Mouse (Mus musculus) Patski (cell line): Measurements from ENCODE around the gene Arap1. TPM values are rescaled to one million over a fixed set of nuclear protein-coding genes. Genes with fewer than 3 reads are reported as not detected.

Experiments
- ATAC-seq: fragments of 100-300 bp; one replicate; pipeline ENCODE4 v1.8.0; 2021
- CTCF ChIA-PET: fragments of 350-600 bp; sonication (Branson Sonifier 250); formaldehyde crosslinking; loops from one replicate; lab custom pipeline; 2022; ENCODE audit warnings: inconsistent platforms; lab: Charles Lee
- POLR2A ChIA-PET: fragments of 350-600 bp; sonication (Branson Sonifier 250); formaldehyde crosslinking; loops from one replicate; lab custom pipeline; 2022; ENCODE audit warnings: antibody characterized with exemption, inconsistent platforms; lab: Charles Lee
- DNase-seq: peaks from one replicate; pipeline ENCODE4 v3.0.0-alpha.2; 2011; ENCODE audit warnings: low read depth, low spot score
- H3K27me3 ChIP-seq: fragments of 371-371 bp; one replicate; pipeline ENCODE4 v1.5.1; 2021
- CTCF ChIP-seq: fragments of 100-300 bp; IDR thresholded peaks from one replicate; pipeline ENCODE4 v1.5.1; 2021
- in situ Hi-C: fragments of 300-500 bp; cut with MboI; formaldehyde crosslinking; loops from 3 replicates; pipeline ENCODE4 v1.11.1; 2018; ENCODE audit warnings: low pct_unique_long_range_greater_than_20kb, mixed read lengths
- polyA plus RNA-seq: library from polyadenylated mRNA; unstranded; gene quantifications from one replicate; pipeline ENCODE4 v1.2.3, GENCODE M21; 2021

The Arap1 gene
- polyA plus RNA-seq, 1 experiment from 2014 or later = 31.1 TPM

DNA sequence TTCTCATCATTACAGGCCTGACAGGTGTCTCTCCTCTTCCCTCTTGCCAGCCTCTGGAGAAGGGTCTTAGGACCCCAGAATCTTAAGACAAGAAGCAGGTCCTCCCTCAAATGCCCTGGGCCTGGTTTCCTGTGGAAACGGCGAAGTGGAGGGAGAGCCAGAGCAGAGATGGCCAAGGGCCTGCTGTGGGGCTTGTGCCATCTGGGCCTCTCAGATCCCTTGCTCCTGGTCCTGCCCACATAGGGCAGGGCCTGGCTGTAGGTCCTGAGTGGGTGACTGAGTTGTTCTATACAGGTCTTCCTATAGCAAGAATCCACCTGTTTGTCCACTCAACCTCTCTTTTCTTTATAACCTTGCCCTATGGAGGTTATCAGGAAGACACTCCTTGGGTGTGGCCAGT lies 12.6 kb upstream of the Arap1 start:
- no peaks in the 10 kb centered on the region for H3K27me3 ChIP-seq
- ChIA-PET POLR2A (no interaction called here), CTCF (no interaction called here)
- no peak for DNase-seq
- no peak for ATAC-seq
- TF ChIP-seq CTCF = no peak
- in situ Hi-C loops = no loop called here

DNA sequence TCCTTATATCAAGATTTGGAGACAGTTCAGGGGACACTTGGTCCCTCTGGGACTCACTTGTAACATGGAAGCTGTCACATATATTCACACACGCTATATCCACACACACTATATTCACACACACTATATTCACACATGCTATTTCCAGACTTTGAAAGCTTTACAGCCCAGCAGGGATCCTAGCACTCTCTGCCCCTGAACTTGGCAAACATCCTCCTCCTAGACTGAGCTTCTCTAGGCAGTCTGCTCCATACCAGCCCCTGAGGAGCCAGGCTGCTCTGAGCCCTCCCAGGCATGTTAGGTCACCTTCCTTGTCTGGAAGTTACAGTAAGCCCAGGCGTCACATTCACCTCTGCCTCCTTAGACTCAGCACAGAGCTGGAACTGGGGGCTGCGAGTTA lies 11.2 kb upstream of the Arap1 start:
- no peak for TF ChIP-seq CTCF
- DNase-seq (no peak), ATAC-seq (no peak)
- ChIA-PET CTCF (no interaction called here), POLR2A (no interaction called here)
- in situ Hi-C loops = no loop called here
- H3K27me3 ChIP-seq = no peaks in the 10 kb centered on the region

GRCm38 (mm10) chr7:101337401-101337800 lies 10.5 kb upstream of the Arap1 start:
- ChIA-PET CTCF (interaction anchor here (1.1 to 2.0 kb wide), 2 partner anchors 8 to 26 kb away, joined by 5 to 7 read pairs; no protein-coding TSS in a partner anchor), POLR2A (no interaction called here)
- in situ Hi-C loops = no loop called here
- TF ChIP-seq CTCF = no peak
- ATAC-seq (no peak), DNase-seq (no peak)
- H3K27me3 ChIP-seq = no peaks in the 10 kb centered on the region

DNA sequence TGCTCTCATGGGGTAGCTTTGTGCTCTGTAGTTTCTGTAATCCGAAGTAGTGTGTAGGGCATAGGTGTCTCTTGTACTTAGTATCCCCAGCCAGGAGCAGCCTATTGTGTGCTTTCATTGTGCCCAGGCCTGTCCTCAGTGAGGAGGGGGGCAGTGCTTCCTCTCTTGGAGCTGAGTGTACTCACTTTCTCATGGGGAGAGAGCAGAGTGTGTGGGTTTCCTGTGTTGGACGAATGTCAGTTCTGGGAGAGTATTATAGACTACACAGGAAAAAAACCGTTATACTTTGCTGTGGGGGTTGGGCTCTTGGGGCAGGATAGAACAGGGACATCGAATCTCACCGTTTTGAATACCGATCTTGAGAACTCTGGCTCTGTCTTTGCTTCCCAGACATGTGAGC lies 6.5 kb upstream of the Arap1 start:
- POLR2A ChIA-PET = no interaction called here
- DNase-seq (no peak), ATAC-seq (no peak)
- no peak for TF ChIP-seq CTCF
- CTCF ChIA-PET = interaction anchor here (1.4 kb wide), 1 partner anchor 11 kb away, joined by 3 read pairs; no protein-coding TSS in a partner anchor
- no peaks in the 10 kb centered on the region for H3K27me3 ChIP-seq
- in situ Hi-C loops = no loop called here

- no peak for ATAC-seq
- TF ChIP-seq CTCF = no peak
- CTCF ChIA-PET = interaction anchor here (0.6 kb wide), 1 partner anchor 112 kb away, joined by 3 read pairs; no protein-coding TSS in a partner anchor
- in situ Hi-C loops = no loop called here
- no peak for DNase-seq
- POLR2A ChIA-PET = no interaction called here
- H3K27me3 ChIP-seq = no peaks in the 10 kb centered on the region
Measured at GRCm38 (mm10) chr7:101343135-101343534, 4.7 kb upstream of the Arap1 start.

GRCm38 (mm10) chr7:101344892-101345291 lies 3.0 kb upstream of the Arap1 start:
- in situ Hi-C loops = no loop called here
- ATAC-seq = peak; percentile 1
- ChIA-PET POLR2A (no interaction called here), CTCF (interaction anchor here (1.7 to 2.1 kb wide), 2 partner anchors 16 to 34 kb away, joined by 3 to 8 read pairs; no protein-coding TSS in a partner anchor)
- no peak for TF ChIP-seq CTCF
- DNase-seq = no peak
- no peaks in the 10 kb centered on the region for H3K27me3 ChIP-seq

DNA sequence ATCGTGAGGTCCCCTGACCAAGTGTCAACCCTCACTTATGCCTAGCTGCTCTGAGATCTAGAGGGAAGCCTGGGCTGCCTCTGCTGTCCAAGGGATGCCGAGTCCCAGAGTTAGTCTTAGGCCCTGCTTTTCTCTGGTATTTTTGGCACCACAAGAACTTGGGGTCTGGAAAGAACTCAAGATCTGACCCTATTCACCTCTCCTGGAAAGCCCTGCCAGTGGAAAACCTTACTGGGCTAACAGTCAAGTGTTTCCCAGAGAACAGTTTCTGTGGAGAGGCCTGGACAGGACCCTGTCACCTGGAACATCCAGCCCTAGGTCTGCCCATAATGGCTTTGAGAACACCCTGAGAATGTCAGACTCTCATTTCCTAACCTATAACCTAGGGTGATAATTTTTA lies 876 bp upstream of the Arap1 start:
- in situ Hi-C loops = no loop called here
- TF ChIP-seq CTCF = no peak

GRCm38 (mm10) chr7:101348312-101348711 lies 445 bp downstream of the Arap1 start:
- in situ Hi-C loops = no loop called here
- no peaks in the 10 kb centered on the region for H3K27me3 ChIP-seq
- no peak for ATAC-seq
- ChIA-PET POLR2A (interaction anchor here (0.9 to 1.3 kb wide), 3 partner anchors 10 to 27 kb away, joined by 4 to 8 read pairs (median 4); no protein-coding TSS in a partner anchor), CTCF (interaction anchor here (1.1 to 1.3 kb wide), 3 partner anchors 10 to 25 kb away, joined by 3 to 4 read pairs (median 4); no protein-coding TSS in a partner anchor)
- no peak for TF ChIP-seq CTCF
- DNase-seq = no peak

More for the DNA sequence above, 876 bp upstream of the Arap1 start:
- ATAC-seq = no peak
- H3K27me3 ChIP-seq = no peaks in the 10 kb centered on the region
- ChIA-PET CTCF (interaction anchor here (1.5 kb wide), 1 partner anchor 23 kb away, joined by 3 read pairs; no protein-coding TSS in a partner anchor), POLR2A (no interaction called here)
- DNase-seq = no peak

DNA sequence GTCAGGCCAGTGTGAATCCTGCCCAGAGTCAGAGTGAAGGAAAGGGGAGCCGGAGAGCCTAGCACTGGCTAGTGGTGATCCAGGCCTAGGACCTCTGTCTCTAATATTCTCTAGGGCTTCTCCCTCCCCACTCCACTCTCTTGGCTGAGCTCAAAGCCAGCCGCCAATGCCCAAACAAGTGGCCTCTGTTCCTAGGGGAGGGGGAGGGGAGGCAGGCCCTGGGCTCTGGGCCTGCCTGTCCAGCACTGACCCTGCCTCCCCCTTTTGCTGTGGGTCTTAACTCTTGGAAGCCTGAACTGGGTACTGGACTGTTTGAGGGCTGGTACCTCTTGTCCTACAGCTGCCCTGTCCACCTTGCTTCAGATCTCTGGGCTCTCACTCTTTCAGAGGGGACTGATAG lies 2.0 kb downstream of the Arap1 start:
- ChIA-PET POLR2A (interaction anchor here (0.8 kb wide), 1 partner anchor 11 kb away, joined by 3 read pairs; no protein-coding TSS in a partner anchor), CTCF (interaction anchor here (1.5 to 1.6 kb wide), 2 partner anchors 18 to 39 kb away, joined by 4 to 6 read pairs; no protein-coding TSS in a partner anchor)
- in situ Hi-C loops = no loop called here
- TF ChIP-seq CTCF = no peak
- no peak for DNase-seq
- ATAC-seq = no peak
- H3K27me3 ChIP-seq = no peaks in the 10 kb centered on the region

DNA sequence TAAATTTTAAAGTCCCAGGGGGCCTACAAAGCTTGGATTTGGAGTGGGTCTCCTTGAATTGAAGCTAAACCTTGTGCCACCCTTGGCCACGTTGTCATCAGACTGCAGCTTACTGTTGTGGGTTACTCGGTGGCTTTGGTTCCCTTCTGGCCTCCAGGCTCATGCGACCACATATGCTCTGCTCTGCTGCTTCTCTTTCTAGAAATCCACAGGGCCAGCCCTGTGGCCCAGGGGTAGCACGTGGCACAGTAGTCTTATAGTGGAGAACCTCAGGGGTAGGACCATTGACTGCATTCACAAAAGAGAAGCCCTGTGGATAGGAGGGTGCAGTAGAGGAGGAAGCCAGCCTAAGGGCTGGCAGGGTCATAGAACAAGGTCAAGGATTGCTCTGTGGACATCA lies 4.5 kb downstream of the Arap1 start:
- ChIA-PET CTCF (no interaction called here), POLR2A (no interaction called here)

DNA sequence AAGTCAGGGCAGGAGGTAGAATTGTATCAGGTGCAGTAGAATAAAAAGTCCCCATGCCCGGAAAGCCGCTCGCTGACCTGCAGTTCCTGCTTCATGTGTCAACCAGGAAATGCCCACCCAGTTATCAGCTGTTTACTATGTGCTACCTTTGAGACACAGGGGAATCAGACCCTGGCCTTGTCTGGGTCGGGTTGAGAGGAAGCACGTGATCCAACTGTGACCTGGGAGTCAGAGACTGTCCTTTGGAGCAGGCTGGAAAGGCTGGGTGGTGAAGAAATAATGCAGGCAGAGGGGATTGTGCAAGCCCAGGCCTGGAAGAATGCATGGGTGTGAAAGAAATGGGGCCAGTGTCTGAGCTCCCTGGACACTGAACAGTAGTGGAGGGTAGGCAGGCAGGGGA lies 6.6 kb downstream of the Arap1 start:
- CTCF ChIA-PET = interaction anchor here (0.6 to 1.5 kb wide), 2 partner anchors 14 to 44 kb away, joined by 4 read pairs; no protein-coding TSS in a partner anchor
- no peak for TF ChIP-seq CTCF
- ATAC-seq (no peak), DNase-seq (no peak)
- no peaks in the 10 kb centered on the region for H3K27me3 ChIP-seq
- POLR2A ChIA-PET = interaction anchor here (1.0 kb wide), 1 partner anchor 9 kb away, joined by 3 read pairs; no protein-coding TSS in a partner anchor
- in situ Hi-C loops = no loop called here

More for the DNA sequence above, 4.5 kb downstream of the Arap1 start:
- DNase-seq (no peak), ATAC-seq (no peak)
- no peaks in the 10 kb centered on the region for H3K27me3 ChIP-seq
- in situ Hi-C loops = no loop called here
- TF ChIP-seq CTCF = no peak
